Mouse (Mus musculus): Measurements from ENCODE around the gene Hist1h2ab. TPM values are rescaled to one million over a fixed set of nuclear protein-coding genes. Genes with fewer than 3 reads are reported as not detected.
"Not testable (repeated sequence)": the region's sequence is repeated elsewhere in the genome, so short reads cannot be mapped to it uniquely, and the experiment has no call there.

Hist1h2ab gene
- total RNA-seq, 2 experiments from 2014 or later = 27.5 to 46.6 TPM

DNA sequence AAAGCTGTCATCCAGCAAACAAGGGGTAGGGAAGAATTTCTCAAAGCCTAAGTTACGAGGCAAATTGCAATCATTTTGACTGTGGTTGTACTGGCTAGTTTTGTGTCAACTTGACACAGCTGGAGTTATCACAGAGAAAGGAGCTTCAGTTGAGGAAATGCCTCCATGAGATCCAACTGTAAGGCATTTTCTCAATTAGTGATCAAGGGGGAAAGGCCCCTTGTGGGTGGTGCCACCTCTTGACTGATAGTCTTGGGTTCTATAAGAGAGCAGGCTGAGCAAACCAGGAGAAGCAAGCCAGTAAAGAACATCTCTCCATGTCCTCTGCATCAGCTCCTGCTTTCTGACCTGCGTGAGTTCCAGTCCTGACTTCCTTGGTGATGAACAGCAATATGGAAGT lies 18.7 kb downstream of the Hist1h2ab start, which contains the start of gene Trim38:
TSS of gene Trim38 (plus strand) at position 301 of the 400 bp plus-strand sequence.
- DNase-seq (ENCODE audit: low spot score in 2 of 2) = not testable (repeated sequence)

DNA sequence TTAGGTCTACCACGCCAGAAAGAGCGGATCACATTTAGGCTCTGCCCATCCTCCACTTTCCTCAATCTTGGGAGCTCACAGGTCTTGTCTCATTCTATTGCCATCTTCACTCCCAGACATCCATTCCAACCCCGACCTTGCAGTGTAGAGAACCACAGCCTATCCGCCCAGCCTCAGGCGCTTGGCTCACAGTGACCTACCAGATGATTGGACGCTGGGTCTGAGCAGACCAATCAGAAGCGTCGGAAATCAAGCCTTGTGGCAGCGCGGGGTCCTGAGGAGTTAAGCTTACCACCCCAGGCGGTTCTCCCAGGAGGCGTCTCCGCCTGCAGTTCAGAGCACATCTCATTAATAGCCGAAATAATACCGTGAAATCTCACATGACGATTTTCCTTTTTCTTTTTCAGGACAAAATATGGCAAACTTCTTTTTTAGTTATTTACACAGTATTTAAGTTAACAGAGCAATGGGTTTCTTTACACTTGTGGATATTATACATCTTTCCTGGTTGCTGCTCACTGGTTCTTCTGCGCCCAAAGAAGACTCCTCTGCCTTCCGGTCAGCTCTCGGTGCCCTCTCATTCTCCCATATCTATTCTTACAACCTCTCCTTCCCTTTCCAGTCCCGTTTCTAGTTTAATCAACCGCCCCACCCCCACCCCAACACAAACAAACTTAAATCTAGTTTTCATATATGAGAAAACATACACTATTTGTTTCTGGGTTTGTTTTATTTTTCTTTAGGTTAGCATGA lies 21.8 kb downstream of the Hist1h2ab start:
- peak in 1 of 2 experiments; percentile 21 for DNase-seq (ENCODE audit: low spot score in 2 of 2)

DNA sequence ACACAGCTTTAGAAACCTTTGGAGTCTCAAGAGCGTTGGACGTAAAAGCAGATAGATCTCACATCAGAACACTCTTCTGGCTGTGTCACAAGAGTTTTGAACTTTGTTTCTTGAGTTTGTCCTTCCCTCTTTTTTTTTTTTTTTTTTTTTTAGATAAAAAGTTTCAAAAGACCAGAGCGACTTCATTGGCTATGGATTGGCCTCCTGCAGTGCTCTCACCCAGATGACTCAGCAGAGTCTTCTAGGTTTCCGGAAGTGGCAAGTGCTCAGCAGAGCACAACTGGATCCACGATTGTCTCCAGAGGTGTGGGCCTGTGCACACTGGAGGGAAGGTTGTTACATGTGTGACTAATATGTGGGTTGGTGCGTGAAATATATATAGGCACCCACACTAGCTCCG lies 27.4 kb downstream of the Hist1h2ab start:
- no peak for DNase-seq (ENCODE audit: low spot score in 2 of 2)

DNA sequence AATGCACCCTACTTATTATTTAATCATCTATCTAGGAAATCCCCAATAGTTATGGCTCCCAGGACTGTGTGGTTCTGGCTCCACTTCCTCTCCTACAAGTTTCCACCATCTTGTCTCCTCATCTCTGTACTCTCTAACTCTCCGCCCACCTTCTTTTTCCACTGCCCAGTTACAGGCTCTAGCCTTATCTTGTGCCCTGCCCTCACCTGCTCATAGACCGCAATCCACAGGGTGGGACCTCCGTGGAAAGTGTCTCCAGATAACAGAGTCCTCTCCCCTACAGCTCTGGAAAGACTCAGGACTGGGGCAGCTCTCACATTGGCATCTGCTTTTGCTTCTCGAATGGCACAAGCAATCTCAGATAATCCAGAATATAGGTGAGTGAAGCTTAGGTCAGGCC lies 28.1 kb downstream of the Hist1h2ab start:
- no peak for DNase-seq (ENCODE audit: low spot score in 2 of 2)

DNA sequence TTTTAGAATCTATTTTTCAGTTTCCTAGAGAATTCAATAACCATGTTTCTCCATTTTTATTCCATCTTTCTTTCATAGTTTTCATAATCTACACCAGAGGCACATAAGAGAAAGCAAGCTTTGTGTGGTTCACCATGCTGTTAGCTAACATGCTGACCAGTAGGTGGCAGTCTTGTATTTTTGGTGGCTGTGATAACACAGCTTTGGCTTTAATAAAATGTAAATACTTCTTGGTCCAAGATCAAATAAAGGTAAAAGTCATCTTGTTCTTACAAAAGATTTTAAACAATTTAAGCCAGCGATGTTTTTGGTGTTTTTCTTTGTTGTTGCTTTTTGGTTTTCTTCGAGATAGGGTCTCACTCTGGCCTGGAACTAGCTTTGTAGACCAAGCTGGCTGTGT lies 41.6 kb downstream of the Hist1h2ab start:
- DNase-seq (ENCODE audit: low spot score in 2 of 2) = peak; percentile 10 to 69

DNA sequence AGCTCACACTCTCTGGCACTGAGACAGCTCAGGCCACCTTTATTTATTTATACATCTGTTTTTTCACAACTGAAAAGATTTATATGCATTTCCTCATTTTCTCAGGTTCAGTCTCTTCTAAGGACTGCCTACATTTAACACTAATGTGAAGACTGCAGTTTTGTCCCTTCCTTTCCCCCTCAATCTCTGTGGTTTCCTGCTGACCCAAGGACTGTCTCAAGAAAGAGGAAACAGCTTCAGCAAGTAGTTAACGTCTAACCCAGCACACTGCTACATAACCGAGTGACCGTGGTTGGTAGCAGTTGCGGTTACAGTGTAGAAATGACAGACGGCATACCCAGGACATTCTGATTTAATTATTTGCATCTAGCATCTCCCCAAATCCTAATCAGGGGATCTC lies 48.5 kb downstream of the Hist1h2ab start:
- DNase-seq (ENCODE audit: low spot score in 2 of 2) = no peak

Small RNAs within 50 kb of the gene (microRNA-seq; reads per million reads assigned to microRNA genes)
- gene Gm44314 = 0 reads per million in 2 experiments
- 0 reads per million in 2 experiments for gene Gm44484

Other genes starting within 250 kb of the Hist1h2ab start
- 100 to 1,000 TPM; 253 to 315 TPM for gene Hist1h4h, start 220.1 kb upstream of the Hist1h2ab start, total RNA-seq (2021)
- gene Hist1h2af, start 217.2 kb upstream of the Hist1h2ab start, total RNA-seq (2021) = 10 to 100 TPM; 23.4 to 33.5 TPM
- 10 to 100 TPM in 1 of 2 experiments, 1 to 10 TPM in 1; 3.7 to 12.5 TPM for gene Hist1h3g, start 215.7 kb upstream of the Hist1h2ab start, total RNA-seq (2021)
- gene Hist1h2bh, start 207.7 kb upstream of the Hist1h2ab start, total RNA-seq (2021) = 1 to 10 TPM; 1.2 to 1.9 TPM
- gene Hist1h3f, start 207.1 kb upstream of the Hist1h2ab start, total RNA-seq (2021) = 10 to 100 TPM; 19.7 to 24.2 TPM
- gene Hist1h4f, start 199.5 kb upstream of the Hist1h2ab start, total RNA-seq (2021) = 100 to 1,000 TPM; 122 to 142 TPM
- gene Hist1h1d, start 197.9 kb upstream of the Hist1h2ab start, total RNA-seq (2021) = 1 to 10 TPM; 4.6 to 4.8 TPM
- gene Hist1h3e, start 188.8 kb upstream of the Hist1h2ab start, total RNA-seq (2021) = 10 to 100 TPM; 60.0 to 69.0 TPM
- gene Hist1h2ae, start 179.9 kb upstream of the Hist1h2ab start, total RNA-seq (2021) = 10 to 100 TPM; 10.3 TPM
- gene Hist1h2bg, start 179.7 kb upstream of the Hist1h2ab start, total RNA-seq (2021) = 10 to 100 TPM; 93.3 to 96.2 TPM
- 10 to 100 TPM; 32.6 to 42.1 TPM for gene Hist1h2bf, start 176.9 kb upstream of the Hist1h2ab start, total RNA-seq (2021)
- 1 to 10 TPM; 1.1 to 9.9 TPM for gene Hist1h2ad, start 176.7 kb upstream of the Hist1h2ab start, total RNA-seq (2021)
- 10 to 100 TPM; 11.1 to 12.1 TPM for gene Hist1h3d, start 175.4 kb upstream of the Hist1h2ab start, total RNA-seq (2021)
- 100 to 1,000 TPM; 128 to 149 TPM for gene Hist1h4d, start 169.5 kb upstream of the Hist1h2ab start, total RNA-seq (2021)
- gene Hist1h2be, start 130.0 kb upstream of the Hist1h2ab start, total RNA-seq (2021) = 1 to 10 TPM; 6.8 to 8.7 TPM
- gene Hist1h1e, start 128.6 kb upstream of the Hist1h2ab start, total RNA-seq (2021) = 10 to 100 TPM; 63.5 to 74.1 TPM
- 1 to 10 TPM; 2.9 TPM for gene Hist1h2ac, start 67.2 kb upstream of the Hist1h2ab start, total RNA-seq (2021)
- gene Hist1h2bc, start 66.9 kb upstream of the Hist1h2ab start, total RNA-seq (2021) = 10 to 100 TPM; 37.1 to 42.7 TPM
- not detected for gene Hist1h1t, start 55.3 kb upstream of the Hist1h2ab start, total RNA-seq (2021)
- 100 to 1,000 TPM in 1 of 2 experiments, 10 to 100 TPM in 1; 94.6 to 106 TPM for gene Hist1h4c, start 52.7 kb upstream of the Hist1h2ab start, total RNA-seq (2021)
- 1 to 10 TPM; 3.4 to 5.4 TPM for gene Hfe, start 40.3 kb upstream of the Hist1h2ab start, total RNA-seq (2021)
- 10 to 100 TPM; 64.6 to 74.5 TPM for gene Hist1h1c, start 12.3 kb upstream of the Hist1h2ab start, total RNA-seq (2021)
- gene Hist1h3c, start 5.5 kb upstream of the Hist1h2ab start, total RNA-seq (2021) = 10 to 100 TPM; 11.9 to 12.2 TPM
- 10 to 100 TPM; 19.6 to 29.4 TPM for gene Hist1h2bb, start 4.4 kb upstream of the Hist1h2ab start, total RNA-seq (2021)
- gene Hist1h3b, start 1.1 kb downstream of the Hist1h2ab start, total RNA-seq (2021) = 10 to 100 TPM; 26.7 to 45.4 TPM
- gene Hist1h4b, start 5.9 kb downstream of the Hist1h2ab start, total RNA-seq (2021) = 10 to 100 TPM; 57.3 to 79.4 TPM
- 10 to 100 TPM; 51.4 to 65.1 TPM for gene Hist1h4a, start 10.1 kb downstream of the Hist1h2ab start, total RNA-seq (2021)
- gene Hist1h3a, start 11.3 kb downstream of the Hist1h2ab start, total RNA-seq (2021) = 10 to 100 TPM; 29.8 to 47.4 TPM
- 10 to 100 TPM; 22.8 to 32.9 TPM for gene Hist1h1a, start 12.5 kb downstream of the Hist1h2ab start, total RNA-seq (2021)
- not detected for gene Trim38, start 18.8 kb downstream of the Hist1h2ab start, total RNA-seq (2021)
- gene Slc17a2, start 55.9 kb downstream of the Hist1h2ab start, total RNA-seq (2021) = under 1 TPM; 0.10 to 0.18 TPM
- gene Slc17a3, start 88.3 kb downstream of the Hist1h2ab start, total RNA-seq (2021) = not detected
- not detected for gene Slc17a1, start 116.6 kb downstream of the Hist1h2ab start, total RNA-seq (2021)
- not detected for gene Slc17a4, start 163.9 kb downstream of the Hist1h2ab start, total RNA-seq (2021)
- not detected for gene Hist1h2ba, start 183.0 kb downstream of the Hist1h2ab start, total RNA-seq (2021)
- gene Hist1h2aa, start 183.3 kb downstream of the Hist1h2ab start, total RNA-seq (2021) = not detected
- gene Scgn, start 240.1 kb downstream of the Hist1h2ab start, total RNA-seq (2021) = 1 to 10 TPM; 1.5 to 1.9 TPM

Data from layer of hippocampus, postnatal 14 days (tissue).